Mouse (Mus musculus) retina, adult 2 months (tissue): Measurements from ENCODE around the gene Klhdc2.

Experiments used
- DNase-seq: peaks from one replicate; pipeline ENCODE4 v3.0.0-alpha.2; 2012; ENCODE audit warnings: low read depth, low spot score

Klhdc2 gene

GRCm38 (mm10) chr12:69296511-69297410 is at the start of gene Klhdc2:
Klhdc2 (plus strand) TSS chr12:69296681.
- peak; percentile 78 for DNase-seq

GRCm38 (mm10) chr12:69249766-69250165 is 46.7 kb upstream of the Klhdc2 start:
- DNase-seq = no peak

- DNase-seq = no peak
These were observed 45.7 kb upstream of the Klhdc2 start for GRCm38 (mm10) chr12:69250756-69251155.

- DNase-seq = no peak
These were observed 42.7 kb upstream of the Klhdc2 start for GRCm38 (mm10) chr12:69253806-69254205.

GRCm38 (mm10) chr12:69257836-69258235 is 38.6 kb upstream of the Klhdc2 start:
- no peak for DNase-seq

DNA sequence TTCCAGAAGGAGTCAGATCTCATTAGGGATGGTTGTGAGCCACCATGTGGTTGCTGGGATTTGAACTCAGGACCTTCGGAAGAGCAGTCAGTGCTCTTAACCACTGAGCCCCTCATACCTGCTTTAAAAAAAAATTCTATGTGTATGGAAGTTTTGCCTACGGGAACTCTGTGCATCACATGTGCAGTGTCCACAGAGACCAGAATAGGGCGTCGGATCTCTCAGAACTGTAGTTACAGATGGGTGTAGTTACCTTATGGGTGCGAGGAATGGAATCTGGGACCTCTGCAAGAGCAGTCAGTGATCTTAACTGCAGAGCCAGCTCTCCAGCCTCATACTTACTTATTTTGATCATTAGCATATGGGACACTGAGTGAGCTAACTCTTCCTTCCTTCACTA is 34.2 kb upstream of the Klhdc2 start:
- DNase-seq = no peak

DNA sequence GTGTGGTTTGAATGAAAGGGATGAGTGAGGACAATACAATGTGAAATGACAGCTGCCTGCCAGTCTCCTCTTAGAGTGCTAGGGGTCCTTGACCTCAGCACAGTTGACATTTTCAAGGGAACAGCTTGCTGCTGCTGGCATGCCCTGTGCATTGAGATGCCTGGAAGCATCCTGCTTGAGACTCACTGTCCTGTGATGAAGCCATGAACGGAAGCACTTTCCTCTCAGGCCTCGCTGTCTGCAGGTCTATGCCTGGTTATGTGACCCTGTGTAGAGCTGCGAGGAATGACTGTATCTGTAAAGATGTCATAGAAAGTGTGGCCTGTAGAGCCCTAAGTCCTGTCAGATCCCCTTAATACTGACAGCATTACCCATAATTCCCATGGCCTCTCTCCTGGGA is 31.4 kb upstream of the Klhdc2 start:
- DNase-seq = no peak

GRCm38 (mm10) chr12:69267956-69268632 is 28.4 kb upstream of the Klhdc2 start:
- DNase-seq = no peak

DNA sequence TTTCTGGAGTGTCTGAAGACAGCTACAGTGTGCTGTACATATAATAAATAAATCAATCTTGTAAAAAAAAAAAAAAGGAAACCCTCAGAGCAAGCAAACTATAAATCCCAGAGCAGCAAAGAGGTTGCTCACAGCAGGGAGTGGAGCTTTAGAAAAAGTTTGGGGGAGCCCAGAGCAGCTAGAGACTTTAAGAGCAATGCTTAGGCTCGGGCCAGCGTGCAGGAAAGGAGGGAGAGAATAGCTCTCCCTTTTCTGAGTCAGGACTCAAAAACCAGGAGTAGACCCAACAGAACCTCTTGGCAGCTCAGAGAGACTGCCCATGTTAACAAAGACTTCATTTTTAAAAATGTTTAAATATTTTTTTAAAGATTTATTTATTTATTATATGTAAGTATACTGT is 27.5 kb upstream of the Klhdc2 start:
- DNase-seq = no peak

- no peak for DNase-seq
These were observed 16.5 kb upstream of the Klhdc2 start for GRCm38 (mm10) chr12:69279931-69280469.

DNA sequence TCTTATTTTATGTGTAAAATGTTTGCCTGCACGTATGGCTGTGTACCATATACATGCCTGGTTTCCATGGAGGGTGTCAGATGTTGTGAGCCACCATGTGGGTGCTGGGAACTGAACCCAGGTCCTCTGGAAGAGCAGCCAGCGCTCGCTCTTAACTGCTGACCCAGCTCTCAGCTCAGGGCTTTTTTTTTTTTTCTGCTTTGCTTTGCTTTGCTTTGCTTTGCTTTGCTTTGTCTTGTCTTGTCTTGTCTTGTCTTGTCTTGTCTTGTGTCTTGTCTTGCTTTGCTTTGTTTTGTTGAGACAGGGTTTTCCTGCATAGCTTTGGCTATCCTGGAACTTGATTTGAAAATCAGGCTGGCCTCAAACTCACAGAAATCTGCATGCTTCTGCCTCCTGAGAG is 15.6 kb upstream of the Klhdc2 start:
- DNase-seq = no peak

DNA sequence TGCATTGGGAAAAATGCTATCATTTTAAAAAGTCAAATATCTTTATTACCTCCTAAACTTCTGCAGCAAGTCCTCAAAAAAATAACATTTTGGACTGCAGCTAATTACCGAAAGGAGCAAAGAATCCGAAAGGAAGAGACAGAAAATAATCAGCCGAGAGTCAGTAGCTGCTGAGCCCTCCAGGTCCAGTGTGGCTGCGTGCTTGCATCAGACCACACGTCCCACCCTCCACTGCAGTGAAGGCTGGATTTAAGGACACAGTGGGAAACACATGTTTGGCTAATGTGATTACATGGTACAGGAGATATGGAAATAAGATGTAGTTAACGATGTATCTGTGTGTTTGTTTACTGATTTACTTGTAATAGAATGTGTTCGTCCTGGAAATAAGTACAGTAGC is 13.3 kb upstream of the Klhdc2 start:
- DNase-seq = no peak

GRCm38 (mm10) chr12:69287535-69287934 is 8.9 kb upstream of the Klhdc2 start:
- no peak for DNase-seq

DNA sequence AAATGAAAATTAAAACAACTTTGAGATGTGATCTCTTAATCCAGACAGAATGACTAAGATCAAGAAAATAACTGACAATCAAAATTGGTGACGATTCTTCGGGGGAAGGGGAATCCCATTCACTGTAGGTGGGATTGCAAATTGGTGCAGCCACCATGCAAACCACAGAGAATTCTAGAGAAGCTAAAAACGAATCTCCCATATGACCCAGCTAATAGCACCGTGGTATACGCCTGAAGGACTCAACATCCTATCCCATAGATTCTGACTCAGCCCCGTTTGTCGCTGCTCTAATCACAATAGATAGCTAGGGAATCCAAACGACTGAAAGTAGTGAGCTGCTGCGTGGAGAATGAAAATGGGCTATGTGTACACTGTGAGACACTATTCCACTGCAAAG is 7.8 kb upstream of the Klhdc2 start:
- no peak for DNase-seq

DNA sequence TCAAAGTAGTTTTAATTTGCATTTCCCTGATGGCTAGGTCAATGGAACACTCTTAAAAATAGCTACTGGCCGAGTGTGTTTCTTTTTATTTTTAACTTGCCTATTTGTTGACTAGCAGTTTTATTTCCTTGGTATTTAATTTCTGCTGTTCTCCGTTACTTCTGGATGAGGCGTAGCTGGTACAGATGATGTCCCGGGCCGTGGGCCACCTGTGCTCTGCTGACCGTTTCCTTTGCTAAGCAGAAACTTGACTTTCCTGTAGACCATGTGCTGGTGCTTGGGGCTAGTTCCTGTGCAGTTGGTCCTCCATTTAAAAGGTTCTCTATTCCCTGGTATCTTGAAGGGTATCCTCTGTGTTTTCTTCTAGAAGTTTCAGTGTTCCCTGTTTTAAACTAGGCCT is 4.1 kb upstream of the Klhdc2 start:
- DNase-seq = no peak

DNA sequence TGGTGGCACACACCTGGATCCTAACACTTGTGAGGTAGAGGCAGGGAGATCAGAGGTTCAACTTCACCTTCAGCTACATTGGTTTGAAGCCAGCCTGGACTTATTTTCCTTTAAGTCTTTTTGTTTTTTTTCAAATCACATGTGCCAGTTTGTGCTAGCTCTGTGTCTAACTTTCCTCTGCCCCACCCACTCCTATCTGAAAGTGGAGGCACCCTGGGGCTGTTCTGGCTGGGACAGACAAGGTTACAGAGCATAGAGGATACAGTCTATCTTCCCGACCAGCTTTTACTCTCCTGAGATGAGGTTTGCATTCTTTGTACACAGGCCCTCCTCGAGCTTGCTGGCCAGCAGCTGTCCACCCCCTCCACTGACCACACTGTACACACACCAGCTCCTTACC is 2.7 kb upstream of the Klhdc2 start:
- no peak for DNase-seq

- DNase-seq = no peak
These were observed 1.5 kb upstream of the Klhdc2 start for GRCm38 (mm10) chr12:69294936-69295335.

DNA sequence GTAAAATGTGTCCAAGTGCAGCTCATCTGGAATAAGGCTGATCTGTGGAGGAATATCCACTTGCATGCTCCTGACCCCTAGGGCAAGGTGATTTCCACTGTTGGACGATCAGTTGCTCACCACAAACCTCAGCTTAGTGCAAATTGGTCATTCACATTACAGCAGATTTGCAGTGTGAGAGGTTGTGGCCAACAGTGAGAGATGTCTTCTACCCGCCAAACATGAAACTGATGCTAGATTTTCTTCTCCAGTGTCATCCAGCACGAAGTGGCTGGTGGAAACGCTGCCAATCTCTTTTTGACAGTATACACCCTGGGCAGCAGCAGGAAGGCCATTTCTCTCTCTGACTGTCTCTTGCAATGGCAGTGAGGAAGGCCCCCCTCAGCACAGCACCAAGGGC is 830 bp upstream of the Klhdc2 start:
- DNase-seq = no peak

GRCm38 (mm10) chr12:69297411-69298150 is 1.1 kb downstream of the Klhdc2 start:
- DNase-seq = no peak

GRCm38 (mm10) chr12:69298281-69298680 is 1.8 kb downstream of the Klhdc2 start:
- no peak for DNase-seq

DNA sequence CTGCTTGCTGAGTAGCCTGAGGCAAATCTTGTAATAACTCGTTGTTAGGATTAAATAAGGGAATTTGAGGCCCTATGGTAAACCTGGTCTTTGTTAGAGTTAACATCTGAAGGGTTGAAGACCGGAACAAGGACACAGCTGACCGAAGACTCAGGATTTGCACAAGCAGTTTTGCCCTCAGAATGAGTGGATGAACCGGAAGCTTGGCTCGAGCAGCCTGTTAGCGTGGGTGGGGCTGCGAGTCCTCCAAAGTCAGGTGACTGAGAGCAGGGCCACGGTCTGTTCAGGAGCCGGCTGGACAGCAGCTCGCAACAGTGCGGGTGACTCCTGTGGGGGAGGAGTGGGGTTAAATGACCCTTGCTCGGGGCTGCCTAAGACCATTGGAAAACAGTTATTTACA is 2.8 kb downstream of the Klhdc2 start:
- DNase-seq = no peak

GRCm38 (mm10) chr12:69299831-69300230 is 3.4 kb downstream of the Klhdc2 start:
- no peak for DNase-seq
